Mouse (Mus musculus): Measurements from ENCODE around the gene Tbc1d30. TPM values are rescaled to one million over a fixed set of nuclear protein-coding genes. Genes with fewer than 3 reads are reported as not detected.

Gene Tbc1d30
- total and polyA plus RNA-seq, 2 experiments from 2014 or later = 1.1 to 14.7 TPM

DNA sequence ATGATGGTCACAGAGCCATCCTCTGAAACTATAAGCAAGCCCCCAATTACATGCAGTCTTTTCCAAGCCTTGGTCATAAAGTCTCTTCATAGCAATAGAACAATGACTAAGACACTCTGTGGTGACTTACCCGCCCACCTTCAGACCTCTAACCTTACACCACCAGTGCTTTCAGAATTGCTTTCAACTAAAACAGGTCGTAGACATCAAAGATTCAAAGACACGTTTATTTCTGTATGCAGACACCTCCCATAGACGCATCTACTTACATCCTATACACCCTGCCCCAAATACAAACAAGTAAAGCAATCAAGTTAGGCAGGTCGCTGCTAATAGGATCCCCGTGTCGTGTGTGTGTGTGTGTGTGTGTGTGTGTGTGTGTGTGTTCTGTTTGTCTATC is 50.4 kb downstream of the Tbc1d30 start:
- WGBS = 83% methylated on average over 7 of the region's 7 CpGs
- Histone ChIP-seq H3K36me3 (replicated peaks; ENCODE audit: control insufficient read depth, insufficient read depth, low read length) (no peaks in the 10 kb centered on the region), H3K4me3 (ENCODE audit: low read depth, low read length) (no peak overlapping the region), H3K4me2 (ENCODE audit: low read depth, low read length) (no peak overlapping the region), H3K9ac (replicated peaks; ENCODE audit: low read depth, low read length) (no peak overlapping the region), H3K27ac (ENCODE audit: low read depth) (no peak overlapping the region), H3K9me3 (replicated peaks; ENCODE audit: control insufficient read depth, low read length) (no peaks in the 10 kb centered on the region), H3K27me3 (ENCODE audit: control insufficient read depth, insufficient read depth, low read length) (no peaks in the 10 kb centered on the region), H3K4me1 (ENCODE audit: control insufficient read depth, insufficient read depth) (peaks cover 8% of the 10 kb centered on the region; the same call in 1 of the 2 replicates)
- ATAC-seq (ENCODE audit: insufficient read depth, low read depth) (no peak), DNase-seq (ENCODE audit: low spot score) (no peak)
- TF ChIP-seq EP300 (IDR thresholded peaks at IDR 0.05; ENCODE audit: low read depth) (no peak), CTCF (IDR thresholded peaks at IDR 0.05; ENCODE audit: low read depth) (no peak)

- peak; percentile 50 for DNase-seq (ENCODE audit: low spot score)
- peak; percentile 59; the same call in 1 of the 2 replicates for ATAC-seq (ENCODE audit: insufficient read depth, low read depth)
- Histone ChIP-seq H3K27me3 (ENCODE audit: control insufficient read depth, insufficient read depth, low read length) (no peaks in the 10 kb centered on the region), H3K9ac (replicated peaks; ENCODE audit: low read depth, low read length) (peak overlapping the region; percentile 35), H3K36me3 (replicated peaks; ENCODE audit: control insufficient read depth, insufficient read depth, low read length) (no peaks in the 10 kb centered on the region), H3K4me3 (ENCODE audit: low read depth, low read length) (peak overlapping the region; percentile 27), H3K4me2 (ENCODE audit: low read depth, low read length) (peak overlapping the region; percentile 63), H3K9me3 (replicated peaks; ENCODE audit: control insufficient read depth, low read length) (no peaks in the 10 kb centered on the region), H3K4me1 (ENCODE audit: control insufficient read depth, insufficient read depth) (peaks cover 8% of the 10 kb centered on the region; the same call in 1 of the 2 replicates), H3K27ac (ENCODE audit: low read depth) (no peak overlapping the region)
- 29% methylated on average over 25 of the region's 25 CpGs for WGBS
- no peak for TF ChIP-seq EP300 (IDR thresholded peaks at IDR 0.05; ENCODE audit: low read depth)
- TF ChIP-seq CTCF (IDR thresholded peaks at IDR 0.05; ENCODE audit: low read depth) = no peak
Measured at GRCm38 (mm10) chr10:121297054-121297701, 53.9 kb downstream of the Tbc1d30 start.

DNA sequence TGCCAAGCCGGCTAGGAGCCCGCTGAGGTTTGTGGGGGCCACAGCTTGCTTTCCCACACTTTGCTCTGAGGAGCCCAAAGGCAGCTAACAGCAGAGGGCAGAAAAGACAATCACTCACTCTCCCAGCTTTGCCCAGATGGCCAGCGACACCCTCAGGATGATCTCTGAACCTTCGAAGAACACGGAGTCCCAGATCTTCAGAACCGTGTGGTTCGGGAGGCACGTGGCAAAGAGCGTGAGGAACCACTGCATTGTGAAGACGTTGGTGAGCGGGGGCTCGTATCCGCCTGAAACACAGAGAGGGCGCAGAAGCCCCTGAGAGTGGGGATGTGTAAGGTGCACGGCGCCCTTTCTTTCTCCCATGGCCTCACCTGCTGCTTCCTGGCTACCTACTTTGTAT is 56.6 kb downstream of the Tbc1d30 start:
- no peak overlapping the region for H3K27ac ChIP-seq (ENCODE audit: low read depth)
- no peak overlapping the region for H3K4me2 ChIP-seq (ENCODE audit: low read depth, low read length)
- H3K36me3 ChIP-seq (replicated peaks; ENCODE audit: control insufficient read depth, insufficient read depth, low read length) = no peaks in the 10 kb centered on the region
- no peak overlapping the region for H3K4me3 ChIP-seq (ENCODE audit: low read depth, low read length)
- H3K9ac ChIP-seq (replicated peaks; ENCODE audit: low read depth, low read length) = no peak overlapping the region
- TF ChIP-seq CTCF (IDR thresholded peaks at IDR 0.05; ENCODE audit: low read depth) (no peak), EP300 (IDR thresholded peaks at IDR 0.05; ENCODE audit: low read depth) (no peak)
- 78% methylated on average over 16 of the region's 16 CpGs for WGBS
- H3K4me1 ChIP-seq (ENCODE audit: control insufficient read depth, insufficient read depth) = peaks cover 12% of the 10 kb centered on the region; the same call in 1 of the 2 replicates
- H3K27me3 ChIP-seq (ENCODE audit: control insufficient read depth, insufficient read depth, low read length) = no peaks in the 10 kb centered on the region
- ATAC-seq (ENCODE audit: insufficient read depth, low read depth) (no peak), DNase-seq (ENCODE audit: low spot score) (no peak)
- no peaks in the 10 kb centered on the region for H3K9me3 ChIP-seq (replicated peaks; ENCODE audit: control insufficient read depth, low read length)

DNA sequence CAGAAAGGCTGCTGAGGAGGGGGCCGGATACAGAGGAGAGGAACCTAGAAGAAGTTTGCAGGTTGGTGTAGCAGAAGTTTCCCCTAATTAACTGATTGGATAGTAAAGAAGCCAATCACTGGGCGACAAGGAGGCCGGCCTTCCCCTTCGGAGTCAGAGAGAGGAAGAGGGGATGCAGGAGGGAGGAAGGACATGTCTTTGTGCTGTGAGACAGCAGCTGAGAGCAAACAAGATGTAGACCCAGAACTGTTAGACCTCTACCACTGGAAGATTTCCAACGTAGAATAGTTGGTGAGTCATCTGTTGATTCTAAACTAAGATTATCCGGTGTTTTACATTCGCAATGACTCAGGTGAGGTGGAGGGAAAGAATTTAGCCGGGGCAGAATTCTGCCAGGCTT is 57.2 kb downstream of the Tbc1d30 start:
- Histone ChIP-seq H3K4me3 (ENCODE audit: low read depth, low read length) (no peak overlapping the region), H3K9ac (replicated peaks; ENCODE audit: low read depth, low read length) (no peak overlapping the region), H3K9me3 (replicated peaks; ENCODE audit: control insufficient read depth, low read length) (no peaks in the 10 kb centered on the region), H3K4me1 (ENCODE audit: control insufficient read depth, insufficient read depth) (peaks cover 12% of the 10 kb centered on the region; the same call in 1 of the 2 replicates), H3K27ac (ENCODE audit: low read depth) (no peak overlapping the region), H3K4me2 (ENCODE audit: low read depth, low read length) (no peak overlapping the region), H3K27me3 (ENCODE audit: control insufficient read depth, insufficient read depth, low read length) (no peaks in the 10 kb centered on the region), H3K36me3 (replicated peaks; ENCODE audit: control insufficient read depth, insufficient read depth, low read length) (no peaks in the 10 kb centered on the region)
- TF ChIP-seq EP300 (IDR thresholded peaks at IDR 0.05; ENCODE audit: low read depth) (no peak), CTCF (IDR thresholded peaks at IDR 0.05; ENCODE audit: low read depth) (no peak)
- WGBS = 69% methylated on average over 8 of the region's 8 CpGs
- DNase-seq (ENCODE audit: low spot score) (no peak), ATAC-seq (ENCODE audit: insufficient read depth, low read depth) (no peak)

GRCm38 (mm10) chr10:121291272-121291917 is 59.7 kb downstream of the Tbc1d30 start:
- Histone ChIP-seq H3K36me3 (replicated peaks; ENCODE audit: control insufficient read depth, insufficient read depth, low read length) (no peaks in the 10 kb centered on the region), H3K27me3 (ENCODE audit: control insufficient read depth, insufficient read depth, low read length) (no peaks in the 10 kb centered on the region), H3K4me1 (ENCODE audit: control insufficient read depth, insufficient read depth) (peaks cover 5% of the 10 kb centered on the region; the same call in 1 of the 2 replicates), H3K27ac (ENCODE audit: low read depth) (no peak overlapping the region), H3K9me3 (replicated peaks; ENCODE audit: control insufficient read depth, low read length) (no peaks in the 10 kb centered on the region), H3K4me3 (ENCODE audit: low read depth, low read length) (no peak overlapping the region), H3K9ac (replicated peaks; ENCODE audit: low read depth, low read length) (no peak overlapping the region), H3K4me2 (ENCODE audit: low read depth, low read length) (no peak overlapping the region)
- DNase-seq (ENCODE audit: low spot score) (no peak), ATAC-seq (ENCODE audit: insufficient read depth, low read depth) (no peak)
- 78% methylated on average over 10 of the region's 10 CpGs for WGBS
- no peak for TF ChIP-seq EP300 (IDR thresholded peaks at IDR 0.05; ENCODE audit: low read depth)
- TF ChIP-seq CTCF (IDR thresholded peaks at IDR 0.05; ENCODE audit: low read depth) = no peak
